Mouse (Mus musculus): Measurements from ENCODE around the gene Gm26657.

DNA sequence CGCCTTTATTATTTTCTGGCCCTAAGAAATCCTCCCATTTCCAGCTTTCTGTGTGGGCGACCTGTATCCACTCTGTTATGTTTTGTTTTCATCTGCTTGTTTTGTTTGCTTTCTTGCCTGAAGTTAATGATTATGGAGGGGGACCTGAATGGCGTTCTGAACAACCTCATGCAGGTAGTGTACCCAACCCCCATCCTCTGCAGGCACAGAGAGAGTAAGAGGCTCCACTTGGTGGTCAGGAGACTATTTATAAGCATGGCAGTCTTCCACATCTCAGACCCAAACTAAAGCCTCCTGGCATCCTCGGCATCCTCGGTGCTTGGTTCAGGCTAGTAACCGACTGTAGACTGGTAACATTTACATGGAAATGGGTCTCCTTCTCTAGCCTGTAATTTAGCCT lies 17.5 kb upstream of the Gm26657 start:
- no peak for TF ChIP-seq CTCF (IDR thresholded peaks at IDR 0.05; ENCODE audit: borderline replicate concordance, insufficient read depth, low read length)
- TF ChIP-seq POLR2A (IDR thresholded peaks at IDR 0.05; ENCODE audit: low read depth, low read length): no peak
